38 mouse cellular contexts compared by ENCODE assay signal in genomic region chr7:144867602-144868001, GRCm38 (mm10). TPM values are rescaled to one million over a fixed set of nuclear protein-coding genes. Genes with fewer than 3 reads are reported as not detected.
"Had no signal": no experiment of that assay in that cellular context is flagged by ENCODE, and none has a peak within 500 bp of the region (broad histone marks: within the 10 kb centered on the region; RNA-seq: fewer than 3 reads in every experiment).

No protein-coding gene starts in this region.

- H3K27ac ChIP-seq: gastrocnemius, adult 2 months; heart, adult 2 months; heart, embryonic 13.5 days; heart, embryonic 15.5 days; hindbrain, embryonic 13.5 days; hindbrain, embryonic 15.5 days; hindbrain, postnatal 0 days; kidney, embryonic 15.5 days; kidney, postnatal 0 days; left cerebral cortex, adult 2 months; limb, embryonic 10.5 days; limb, embryonic 12.5 days; liver, embryonic 13.5 days had no signal

- H3K4me2 ChIP-seq: heart, embryonic 11.5 days; heart, embryonic 13.5 days; heart, embryonic 15.5 days; hindbrain, embryonic 13.5 days; hindbrain, embryonic 15.5 days; kidney, embryonic 15.5 days; limb, embryonic 12.5 days; liver, embryonic 11.5 days; liver, embryonic 13.5 days had no signal

- H3K4me3 ChIP-seq: gastrocnemius, adult 2 months; heart, adult 2 months; heart, embryonic 13.5 days; heart, embryonic 15.5 days; hindbrain, embryonic 13.5 days; hindbrain, embryonic 15.5 days; kidney, embryonic 15.5 days; left cerebral cortex, adult 2 months; limb, embryonic 10.5 days; limb, embryonic 12.5 days; liver, embryonic 13.5 days had no signal

- H3K9ac ChIP-seq: heart, embryonic 13.5 days; heart, embryonic 15.5 days; hindbrain, embryonic 13.5 days; hindbrain, embryonic 15.5 days; kidney, embryonic 15.5 days; limb, embryonic 12.5 days; liver, embryonic 13.5 days had no signal

- H3K4me1 ChIP-seq: heart, embryonic 13.5 days; hindbrain, embryonic 13.5 days; hindbrain, embryonic 15.5 days; limb, embryonic 12.5 days; liver, embryonic 13.5 days had no signal

- ATAC-seq: hindbrain, postnatal 0 days; intestine, embryonic 16.5 days had no signal

- H3K9me3 ChIP-seq: heart, embryonic 13.5 days; heart, embryonic 15.5 days; hindbrain, embryonic 13.5 days; hindbrain, embryonic 15.5 days; kidney, embryonic 15.5 days; limb, embryonic 10.5 days; limb, embryonic 12.5 days; liver, embryonic 13.5 days had no signal

- H3K36me3 ChIP-seq: heart, embryonic 13.5 days; heart, embryonic 15.5 days; hindbrain, embryonic 13.5 days; hindbrain, embryonic 15.5 days; kidney, embryonic 15.5 days; limb, embryonic 10.5 days; limb, embryonic 12.5 days; liver, embryonic 13.5 days had no signal

- DNase-seq: gastrocnemius, adult 2 months; gastrocnemius, postnatal 10 days; gastrocnemius, postnatal 25 days; heart, adult 2 months; heart, postnatal 14 days; heart, postnatal 36 days; kidney, adult 11 months; kidney, adult 2 months; kidney, adult 9 months; kidney, postnatal 14 days; kidney, postnatal 36 days; layer of hippocampus, adult 9-11 months; liver; liver, embryonic 13.5 days had no signal

RNA-seq across cellular contexts. Expression of gene Fgf4, which starts 20.4 kb away (rescaled TPM):
- total RNA-seq: gastrocnemius, adult 2 months; granulocyte monocyte progenitor cell, adult 5-6 weeks; heart, adult 2 months; heart, postnatal 14 days; heart, postnatal 36 days; hematopoietic stem cell, adult 5-6 weeks; hindbrain, postnatal 0 days; layer of hippocampus, adult 18-20 months; layer of hippocampus, adult 8-10 months; layer of hippocampus, postnatal 25 days; left cerebral cortex, adult 2 months; left cerebral cortex, postnatal 14 days; left cerebral cortex, postnatal 36 days had no signal
- polyA plus RNA-seq: heart, adult 2 months; heart, embryonic 11.5 days; heart, embryonic 13.5 days; heart, embryonic 15.5 days; heart, postnatal 0 days; hindbrain, embryonic 11.5 days; hindbrain, embryonic 13.5 days; hindbrain, embryonic 15.5 days; hindbrain, postnatal 0 days; intestine, embryonic 14.5 days; intestine, embryonic 16.5 days; kidney, adult 2 months; kidney, embryonic 15.5 days; kidney, postnatal 0 days; liver, embryonic 11.5 days; liver, embryonic 13.5 days had no signal

RNA-seq across cellular contexts. Expression of gene Fgf15, which starts 28.7 kb away (rescaled TPM):
- total RNA-seq: gastrocnemius, adult 2 months; gastrocnemius, postnatal 10 days; gastrocnemius, postnatal 25 days; gastrocnemius, postnatal 4 days; granulocyte monocyte progenitor cell, adult 5-6 weeks; heart, adult 2 months; heart, postnatal 14 days; heart, postnatal 36 days; hematopoietic stem cell, adult 5-6 weeks; layer of hippocampus, adult 18-20 months; layer of hippocampus, adult 8-10 months; layer of hippocampus, postnatal 25 days; left cerebral cortex, adult 2 months; left cerebral cortex, postnatal 14 days; left cerebral cortex, postnatal 36 days had no signal
- polyA plus RNA-seq: heart, adult 2 months; heart, embryonic 15.5 days; heart, postnatal 0 days; intestine, embryonic 14.5 days; kidney, adult 2 months had no signal

RNA-seq across cellular contexts. Expression of gene Fgf3, which starts 29.7 kb away (rescaled TPM):
- total RNA-seq: gastrocnemius, adult 2 months; gastrocnemius, postnatal 10 days; gastrocnemius, postnatal 25 days; gastrocnemius, postnatal 4 days; heart, adult 2 months; heart, postnatal 14 days; heart, postnatal 36 days; layer of hippocampus, adult 18-20 months; layer of hippocampus, postnatal 25 days had no signal
- polyA plus RNA-seq: heart, adult 2 months; heart, embryonic 15.5 days; heart, postnatal 0 days; intestine, embryonic 14.5 days; intestine, embryonic 16.5 days; kidney, adult 2 months; limb, embryonic 12.5 days had no signal
